Mouse (Mus musculus) frontal cortex, adult 2 months (tissue): ENCODE results near the gene Kdm6b. TPM values are rescaled to one million over a fixed set of nuclear protein-coding genes. Genes with fewer than 3 reads are reported as not detected.
A peak's percentile ranks its signal among the peaks of the same experiment; 100 is the strongest.

ENCODE experiments used
- DNase-seq, 2 experiments: peaks; one replicate each; pipeline ENCODE4 v3.0.0; 2022; ENCODE audit warnings: low spot score in 1 of 2; ENCODE audit errors: extremely low spot score in 1 of 2
- polyA plus RNA-seq: library from polyadenylated mRNA; depleted of rRNA; stranded (reverse); fragments of >200 nt; gene quantifications from 2 replicates; pipeline ENCODE4 v1.2.3, GENCODE M21; 2012

The Kdm6b gene
- polyA plus RNA-seq, 1 experiment: 12.7 TPM

DNA sequence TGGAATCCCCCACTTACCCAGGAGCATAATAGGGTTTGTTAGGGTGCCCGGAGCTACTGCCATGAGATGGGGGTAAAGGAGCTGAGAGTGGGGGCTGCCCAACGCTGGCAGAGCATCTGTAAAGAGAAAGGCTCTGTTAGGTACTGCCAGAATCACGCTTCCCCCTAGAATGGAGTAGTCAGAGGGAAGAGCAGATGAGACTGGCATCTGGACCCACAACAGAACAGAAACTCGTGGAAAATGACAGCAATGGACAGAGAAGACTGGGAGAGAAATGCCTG lies 5.8 kb downstream of the Kdm6b start:
- no peak for DNase-seq

DNA sequence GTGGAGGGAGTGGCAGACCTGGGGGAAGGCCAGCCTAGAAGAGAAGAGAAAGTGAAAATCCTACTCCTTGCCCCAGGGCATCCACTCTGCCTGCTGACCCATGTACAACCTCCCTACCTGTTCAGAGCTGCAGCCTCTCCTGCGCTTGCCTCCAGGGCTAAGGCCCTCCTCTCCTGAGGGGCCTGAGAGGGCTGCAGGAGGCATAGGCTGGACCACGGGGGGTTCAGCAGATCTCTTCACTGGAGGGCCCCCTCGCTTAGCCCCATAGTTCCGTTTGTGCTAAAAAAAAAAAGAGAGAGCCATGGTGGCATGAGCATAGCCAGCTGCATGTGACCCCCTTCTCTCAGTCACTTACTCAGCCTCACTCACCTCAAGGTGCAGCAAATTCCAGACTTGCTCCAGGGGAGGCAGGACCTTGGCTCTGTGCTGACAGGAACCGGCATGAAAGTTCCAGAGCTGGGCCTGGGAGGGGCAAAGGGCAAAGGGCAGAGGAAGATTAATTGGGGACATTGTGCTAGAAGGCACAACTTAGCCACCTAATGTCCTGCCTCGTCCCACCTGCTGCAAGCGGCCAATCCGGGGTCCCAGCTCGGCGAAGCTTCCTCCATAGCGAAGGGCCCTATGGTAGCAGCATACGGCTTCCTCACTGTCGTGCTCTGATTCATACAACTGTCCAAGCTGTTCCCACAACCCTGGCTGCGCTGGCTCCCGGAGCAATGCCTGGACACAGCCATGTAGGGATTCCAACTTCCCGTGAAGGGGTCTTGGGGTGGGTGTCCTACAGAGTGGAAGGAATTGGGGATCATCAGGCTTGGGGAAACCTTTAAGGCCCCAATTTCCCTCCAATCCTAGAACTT lies 6.4 kb downstream of the Kdm6b start:
- DNase-seq: no peak

DNA sequence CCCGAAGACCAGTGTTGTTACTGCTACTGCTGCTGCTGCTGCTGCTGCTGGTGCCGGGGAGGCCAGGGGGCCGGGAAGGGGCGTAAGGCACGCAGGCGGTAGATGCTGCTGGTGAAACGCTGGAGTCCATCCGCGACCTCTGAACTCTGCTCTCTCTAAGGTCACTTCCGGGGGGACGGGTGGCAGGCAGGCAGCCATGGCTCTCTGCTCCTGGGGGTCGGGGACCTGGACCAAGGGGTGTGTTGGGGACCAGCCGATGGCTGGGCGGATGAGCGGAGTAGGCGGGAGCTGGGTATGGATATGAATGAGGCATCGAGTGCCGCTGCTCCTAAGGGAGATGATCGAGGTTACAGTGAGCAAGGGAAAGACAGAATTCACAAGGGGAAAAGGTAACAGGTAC lies 7.2 kb downstream of the Kdm6b start:
- no peak for DNase-seq

- DNase-seq: no peak
Observed at GRCm38 (mm10) chr11:69405397-69406200, 7.9 kb downstream of the Kdm6b start.

- DNase-seq: no peak
Observed at GRCm38 (mm10) chr11:69404595-69405396, 8.7 kb downstream of the Kdm6b start.

GRCm38 (mm10) chr11:69403691-69404594 lies 9.5 kb downstream of the Kdm6b start:
- no peak for DNase-seq

GRCm38 (mm10) chr11:69401987-69402386 lies 11.5 kb downstream of the Kdm6b start:
- no peak for DNase-seq

DNA sequence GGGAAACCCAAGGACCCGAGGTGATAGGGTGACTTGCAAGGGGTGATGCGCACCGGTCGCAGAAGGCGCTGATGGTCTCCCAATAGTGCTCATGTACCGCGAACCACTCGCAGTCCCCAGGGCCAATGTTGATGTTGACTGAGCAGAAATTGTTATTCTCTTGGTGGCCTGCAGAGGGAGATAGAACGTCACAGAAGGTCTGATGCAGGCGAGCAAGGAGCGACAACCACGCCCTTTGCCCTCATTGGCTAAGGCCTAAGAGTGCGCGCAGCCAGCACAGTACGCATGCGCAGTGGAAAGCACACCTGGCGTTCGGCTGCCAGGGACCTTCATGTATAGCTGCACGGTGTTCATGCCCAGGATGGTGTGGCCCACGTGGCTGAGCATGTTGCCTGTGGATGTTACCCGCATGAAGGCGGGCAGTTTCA lies 12.3 kb downstream of the Kdm6b start:
- DNase-seq: peak in 1 of 2 experiments; percentile 96

DNA sequence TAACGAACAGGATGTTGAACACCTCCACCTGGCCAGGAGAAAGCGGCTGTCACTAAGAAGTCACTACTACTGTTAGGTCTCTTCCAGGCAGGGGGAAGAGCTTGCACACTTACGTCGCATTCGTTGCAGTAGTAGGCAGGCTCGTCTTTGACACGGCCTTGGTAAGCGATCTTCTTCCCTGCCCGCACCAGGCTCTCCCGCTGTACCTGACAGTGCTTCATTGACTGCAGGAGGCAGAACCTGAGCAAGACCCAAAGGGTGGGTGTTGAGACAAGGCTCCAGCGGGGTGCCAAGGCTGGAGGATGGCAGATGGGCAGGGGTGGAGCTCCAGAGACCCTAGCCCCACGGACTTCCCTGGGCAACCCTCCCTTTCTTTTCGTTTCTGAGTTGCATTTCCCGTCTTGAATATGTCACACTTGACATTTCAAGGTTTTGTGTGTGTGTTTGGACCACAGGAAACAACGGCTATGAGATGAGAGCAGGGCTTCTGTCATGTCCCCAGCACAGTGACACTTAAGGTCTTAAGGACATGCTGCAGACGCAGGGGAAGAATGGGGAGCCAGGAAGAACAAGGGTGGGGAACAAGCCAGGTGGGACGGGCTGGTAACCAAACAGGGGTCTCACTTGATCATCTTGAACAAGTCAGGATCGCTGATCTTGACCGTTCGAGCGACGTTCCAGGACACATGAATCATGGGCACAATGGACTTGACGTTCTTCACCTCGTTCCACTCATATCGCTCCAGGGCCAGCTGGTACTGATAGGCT lies 13.2 kb downstream of the Kdm6b start:
- DNase-seq: no peak

GRCm38 (mm10) chr11:69399201-69400082 lies 14.0 kb downstream of the Kdm6b start:
- DNase-seq: no peak

DNA sequence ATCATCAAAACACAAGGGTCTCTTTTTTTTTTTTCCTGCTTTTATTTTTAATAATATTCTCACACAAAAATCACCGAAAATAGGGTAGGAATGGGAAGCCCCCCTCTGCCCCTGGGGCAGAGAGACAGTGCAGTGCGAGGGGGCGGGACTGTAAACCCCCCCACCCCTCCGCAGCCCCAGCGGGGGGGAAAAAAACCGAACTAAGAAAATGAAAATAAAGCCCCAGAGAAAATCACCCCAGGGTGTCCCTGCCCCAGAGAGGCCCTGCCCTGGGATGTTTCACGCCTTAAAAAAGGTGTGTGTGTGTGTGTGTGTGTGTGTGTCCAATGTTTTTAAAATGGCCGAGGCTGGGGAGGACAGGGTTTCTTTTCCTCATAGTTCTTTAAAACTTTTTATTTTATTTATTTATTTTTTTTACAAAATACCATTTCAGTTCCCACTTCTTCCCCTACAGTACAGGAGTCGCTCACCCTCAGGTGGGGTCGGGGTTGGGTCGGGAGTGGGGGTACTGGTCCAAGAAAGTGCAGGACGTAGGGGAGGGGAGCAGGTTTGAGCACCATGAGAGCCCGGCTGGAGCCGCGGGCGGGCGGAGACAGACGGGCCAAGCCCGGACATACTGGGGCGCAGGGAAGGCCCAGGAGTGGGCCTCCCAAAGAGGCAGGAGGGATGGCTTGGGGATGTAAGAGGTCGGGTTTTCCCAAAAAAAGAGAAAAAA lies 14.8 kb downstream of the Kdm6b start:
- DNase-seq: no peak

GRCm38 (mm10) chr11:69398059-69398458 lies 15.4 kb downstream of the Kdm6b start, which contains the start of gene Tmem88:
TSS of gene Tmem88 (minus strand) at chr11:69398234.
- DNase-seq: no peak

- DNase-seq: peak in 1 of 2 experiments; percentile 30
Observed at GRCm38 (mm10) chr11:69397581-69398057, 15.9 kb downstream of the Kdm6b start.

DNA sequence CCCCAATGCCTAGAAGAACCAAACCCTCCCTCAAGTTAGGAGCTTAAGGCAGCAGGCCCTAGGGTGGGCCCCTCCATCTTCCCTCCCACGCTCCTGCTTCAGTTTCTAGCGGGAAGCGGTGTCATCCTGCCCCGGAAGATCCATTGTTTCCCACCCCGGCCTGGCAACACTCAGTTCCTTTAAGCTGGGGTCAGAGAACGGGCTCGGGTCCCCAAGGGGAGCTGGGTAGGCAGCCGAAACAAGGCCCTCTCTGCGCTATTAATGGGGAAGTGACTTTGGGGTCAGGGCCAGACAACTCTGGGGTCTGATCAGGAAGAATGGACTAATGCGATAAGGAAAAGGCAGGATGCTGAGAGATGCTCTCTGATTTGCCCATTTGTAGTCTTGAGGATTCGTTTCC lies 16.7 kb downstream of the Kdm6b start:
- peak in 1 of 2 experiments; percentile 36 for DNase-seq

GRCm38 (mm10) chr11:69395634-69396373 lies 17.7 kb downstream of the Kdm6b start:
- peak; percentile 97 to 98 for DNase-seq

DNA sequence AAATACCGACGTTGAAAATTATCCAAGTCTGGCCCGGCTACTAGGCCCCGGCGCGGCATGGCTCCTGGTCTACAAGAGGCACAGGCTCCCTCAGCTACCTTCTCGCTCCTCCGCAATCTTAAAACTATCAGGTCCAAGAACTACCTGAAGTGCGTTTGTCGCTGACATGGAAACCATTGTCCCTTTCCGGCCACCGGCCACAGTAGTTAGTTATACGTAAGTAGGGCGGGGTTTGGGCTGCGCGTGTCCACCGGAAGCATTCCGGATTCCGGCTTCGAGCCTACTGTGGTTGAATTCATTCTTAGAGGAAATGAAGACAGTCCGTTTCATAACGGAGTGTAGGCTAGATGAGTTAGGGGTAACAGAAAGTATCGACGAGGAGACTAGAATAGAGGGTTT lies 18.2 kb downstream of the Kdm6b start, which contains the start of the genes Naa38 and Cyb5d1:
TSS of gene Naa38 (plus strand) at position 253 of the 399 bp plus-strand sequence.
TSS of gene Cyb5d1 (minus strand) at position 397 of the 399 bp plus-strand sequence.
- peak; percentile 86 to 94 for DNase-seq
